Mouse (Mus musculus): ENCODE measurements around the gene Emx2. TPM values are rescaled to one million over a fixed set of nuclear protein-coding genes. Genes with fewer than 3 reads are reported as not detected.

Gene Emx2
- total RNA-seq, 2 experiments from 2014 or later = not detected

- no peak for ATAC-seq (replicated peaks; ENCODE audit: poor library complexity)
Observed at GRCm38 (mm10) chr19:59461481-59462421, 3.6 kb downstream of the Emx2 start.

DNA sequence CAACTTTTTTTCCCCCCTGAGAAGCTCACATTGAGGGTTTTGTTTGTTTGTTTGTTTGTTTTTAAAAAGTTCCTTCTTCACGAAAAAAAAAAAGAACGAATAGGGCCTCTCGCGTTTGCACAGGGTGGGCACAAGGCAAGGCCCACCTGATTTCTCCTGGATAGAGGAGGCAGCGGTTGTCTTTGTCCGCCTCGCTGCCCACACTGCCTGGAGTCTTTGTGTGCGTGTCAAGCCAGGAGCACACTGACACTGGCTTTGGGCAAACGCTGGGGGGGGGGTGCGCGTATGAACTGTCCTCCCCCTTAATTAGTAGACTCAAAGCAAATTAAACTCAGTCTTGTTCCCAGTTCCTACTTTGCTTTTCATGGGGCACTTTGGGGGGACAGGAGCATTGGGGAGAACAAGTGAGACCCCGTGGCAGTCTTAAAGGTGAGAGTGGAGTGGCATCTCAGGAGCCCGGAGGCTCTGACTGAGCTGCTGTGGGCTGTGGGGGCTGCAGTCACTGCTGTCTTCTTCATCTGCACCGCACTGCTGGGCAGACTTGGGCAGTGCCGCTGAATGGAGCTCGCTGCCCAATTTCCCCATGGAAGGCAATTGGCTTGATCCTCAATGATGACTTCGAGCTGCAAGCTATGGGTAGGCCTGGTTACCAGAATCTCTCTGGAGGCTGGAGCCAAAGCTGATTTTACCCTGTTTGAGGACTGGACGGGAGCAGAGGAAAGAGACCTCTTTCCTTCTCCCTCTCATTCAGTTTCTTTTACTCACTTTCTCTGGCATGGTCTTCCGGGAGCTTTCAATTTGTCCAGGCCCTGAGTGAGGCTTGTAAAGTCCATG, 4.5 kb downstream of the Emx2 start:
- no peak for ATAC-seq (replicated peaks; ENCODE audit: poor library complexity)

- ATAC-seq (replicated peaks; ENCODE audit: poor library complexity) = no peak
Observed at GRCm38 (mm10) chr19:59463842-59464443, 5.8 kb downstream of the Emx2 start.

DNA sequence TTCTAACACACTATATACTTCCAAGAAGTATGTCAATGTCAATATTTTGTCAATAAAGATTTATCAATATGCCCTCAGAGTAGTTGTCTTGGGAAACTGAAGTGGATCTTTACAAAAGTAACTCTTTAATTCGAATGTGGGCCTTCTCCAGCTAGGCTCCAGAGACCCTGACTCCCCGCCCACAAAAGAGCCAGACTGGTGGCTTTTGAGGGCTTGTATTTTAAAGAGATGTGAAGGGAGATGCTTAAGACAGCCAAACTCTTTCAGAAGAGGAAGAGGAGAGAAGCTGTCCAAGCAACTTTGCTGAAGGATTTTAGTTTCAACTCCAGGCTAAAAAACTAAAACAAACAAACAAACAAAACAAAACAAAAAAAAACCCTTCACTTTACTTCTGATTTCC, 7.1 kb downstream of the Emx2 start:
- no peak for ATAC-seq (replicated peaks; ENCODE audit: poor library complexity)

- no peak for ATAC-seq (replicated peaks; ENCODE audit: poor library complexity)
Observed at GRCm38 (mm10) chr19:59465751-59466410, 7.7 kb downstream of the Emx2 start.

GRCm38 (mm10) chr19:59466417-59466937, 8.3 kb downstream of the Emx2 start:
- ATAC-seq (replicated peaks; ENCODE audit: poor library complexity) = no peak

GRCm38 (mm10) chr19:59467016-59467412, 8.8 kb downstream of the Emx2 start:
- ATAC-seq (replicated peaks; ENCODE audit: poor library complexity) = peak; percentile 45

GRCm38 (mm10) chr19:59467413-59468064, 9.4 kb downstream of the Emx2 start:
- no peak for ATAC-seq (replicated peaks; ENCODE audit: poor library complexity)

DNA sequence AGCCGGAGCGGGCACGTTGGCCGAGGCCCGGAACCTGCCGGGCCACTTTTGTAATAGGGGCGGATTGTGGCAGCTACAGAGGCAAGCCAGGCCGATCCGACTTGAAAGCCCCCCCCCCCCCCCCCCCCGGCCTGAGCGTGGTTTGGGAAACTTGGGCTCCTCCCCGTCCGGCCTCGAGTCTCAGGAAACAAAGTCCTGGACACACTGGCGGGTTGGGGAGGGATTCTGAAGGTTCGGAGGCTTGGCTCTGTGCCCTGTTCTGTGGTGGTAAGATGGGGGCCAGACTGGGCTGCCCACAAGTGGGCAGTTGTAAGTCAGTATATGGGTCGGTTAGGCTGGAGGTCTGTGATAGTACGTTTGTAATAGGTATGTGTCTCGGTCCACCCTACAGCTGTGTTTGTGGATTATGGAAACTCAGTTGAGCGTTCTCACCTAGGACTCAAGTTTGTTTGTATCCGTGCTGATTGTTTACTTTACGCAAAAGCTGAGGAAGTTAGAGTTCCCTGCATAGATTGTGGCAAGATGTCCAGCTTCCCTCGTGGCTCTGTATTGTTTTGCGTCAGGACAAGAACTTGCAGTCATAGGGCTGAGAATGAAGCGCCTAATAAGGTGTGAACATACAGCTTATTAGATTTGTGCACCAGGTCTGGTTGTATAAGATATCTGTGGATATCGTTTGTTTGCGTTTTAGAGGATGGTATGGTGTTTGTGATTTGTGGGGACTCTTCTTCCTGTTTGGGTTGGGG, 10.1 kb downstream of the Emx2 start:
- ATAC-seq (replicated peaks; ENCODE audit: poor library complexity) = no peak

- ATAC-seq (replicated peaks; ENCODE audit: poor library complexity) = peak; percentile 26; the same call in 1 of the 2 replicates
Observed at GRCm38 (mm10) chr19:59469035-59469949, 11.1 kb downstream of the Emx2 start.

DNA sequence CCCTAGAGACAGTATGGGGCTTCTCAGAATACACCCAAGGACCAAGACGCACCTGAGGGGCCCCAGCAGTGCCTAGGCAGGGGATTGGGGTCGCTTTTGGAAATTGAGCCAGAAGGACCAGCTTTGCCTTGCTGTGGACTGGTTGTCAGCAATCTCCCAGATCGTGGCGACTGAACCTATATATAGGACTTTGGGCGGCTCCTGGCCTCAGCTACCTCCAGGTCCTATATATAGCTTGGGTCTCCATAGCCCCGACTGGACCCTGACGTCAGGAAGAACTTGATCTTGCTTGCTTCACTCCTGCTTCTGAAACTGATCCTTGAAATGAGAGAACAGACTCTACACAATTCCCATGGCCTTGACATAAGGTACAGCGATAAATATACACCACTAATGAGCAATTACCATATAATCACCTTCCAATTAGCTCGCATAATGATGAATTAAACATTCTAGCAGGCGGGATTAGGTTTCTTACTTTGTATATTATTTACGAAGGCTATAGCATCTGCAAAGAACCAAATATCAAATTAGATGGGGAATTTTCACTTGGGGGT, 12.0 kb downstream of the Emx2 start:
- no peak for ATAC-seq (replicated peaks; ENCODE audit: poor library complexity)

- no peak for ATAC-seq (replicated peaks; ENCODE audit: poor library complexity)
Observed at GRCm38 (mm10) chr19:59470913-59471312, 12.7 kb downstream of the Emx2 start.

DNA sequence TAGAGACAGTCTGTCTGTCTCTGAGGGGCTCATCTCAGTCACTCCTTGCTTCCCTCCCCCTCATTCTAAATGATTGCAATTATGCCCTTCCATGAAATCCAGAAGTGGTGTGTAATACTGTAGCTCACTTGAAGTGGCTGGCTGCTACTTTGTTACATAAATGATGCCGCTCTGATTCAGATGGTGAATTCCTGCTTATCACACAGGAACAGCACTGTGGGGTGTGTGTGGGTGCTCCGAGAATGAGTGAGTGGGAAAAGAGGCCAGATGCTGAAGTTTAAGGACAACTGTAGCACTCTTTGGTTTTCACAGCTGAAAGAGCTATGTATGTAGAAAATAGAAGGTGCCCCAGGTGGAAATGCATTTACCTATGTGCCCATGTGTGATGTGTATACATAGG, 14.7 kb downstream of the Emx2 start:
- ATAC-seq (replicated peaks; ENCODE audit: poor library complexity) = no peak

DNA sequence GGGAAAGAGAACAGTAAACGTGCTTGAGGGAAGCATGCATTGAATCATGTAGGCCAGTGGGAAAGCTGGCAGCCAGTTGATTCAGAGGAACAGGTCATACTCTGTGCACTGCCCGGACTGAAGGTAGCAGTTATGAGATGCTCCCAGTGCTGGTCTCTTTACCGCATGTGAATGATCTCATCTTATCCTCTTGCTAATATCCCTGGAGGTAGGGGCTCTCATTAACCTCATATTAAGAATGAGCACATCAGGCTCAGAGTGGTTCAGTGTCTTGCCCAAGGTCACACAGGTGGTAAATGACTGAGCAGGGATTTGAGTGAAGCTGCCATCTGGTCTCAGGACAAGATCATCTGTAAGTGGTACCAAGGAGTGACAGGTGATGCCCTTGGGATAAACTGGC, 21.7 kb downstream of the Emx2 start:
- ATAC-seq (replicated peaks; ENCODE audit: poor library complexity) = no peak

DNA sequence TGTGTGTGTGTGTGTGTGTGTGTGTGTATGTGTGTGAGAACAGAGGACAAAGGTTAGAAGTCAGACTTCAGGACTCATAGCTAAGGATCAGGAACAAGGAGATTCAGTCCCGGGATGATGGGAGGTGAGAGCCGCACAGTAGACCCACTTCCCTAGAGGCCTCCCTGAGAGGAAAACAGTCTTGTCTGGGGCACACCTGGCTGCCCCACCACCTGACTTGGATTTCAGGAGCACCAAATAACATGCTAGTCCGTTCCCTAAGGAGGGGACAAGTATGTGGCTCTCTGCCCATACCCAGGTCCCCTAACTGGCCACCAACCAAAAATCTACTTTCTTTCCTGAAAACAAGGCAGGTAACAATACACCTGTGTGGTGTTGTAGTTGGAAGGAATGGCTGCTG, 22.4 kb downstream of the Emx2 start:
- no peak for ATAC-seq (replicated peaks; ENCODE audit: poor library complexity)

- ATAC-seq (replicated peaks; ENCODE audit: poor library complexity) = no peak
Observed at GRCm38 (mm10) chr19:59492258-59492657, 34.1 kb downstream of the Emx2 start.

DNA sequence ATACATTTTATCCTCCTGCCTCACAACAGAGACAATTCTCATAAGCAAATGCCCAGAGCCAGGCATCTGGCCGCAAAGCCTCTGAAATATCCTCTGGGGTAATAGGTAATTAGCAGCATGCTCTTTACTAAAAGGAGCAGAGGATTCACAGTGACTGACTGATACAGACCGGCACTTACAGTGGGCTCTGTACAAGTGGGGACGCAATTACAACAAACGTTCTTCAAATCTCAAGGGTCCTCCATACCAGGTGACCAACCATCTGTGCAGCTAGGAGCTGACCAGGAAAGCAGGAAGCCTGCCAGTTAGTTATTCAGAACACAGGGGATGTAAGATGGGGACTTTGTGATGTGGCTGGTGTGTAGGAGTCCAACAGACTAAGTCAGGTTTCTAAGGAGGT, 38.7 kb downstream of the Emx2 start:
- no peak for ATAC-seq (replicated peaks; ENCODE audit: poor library complexity)

- ATAC-seq (replicated peaks; ENCODE audit: poor library complexity) = no peak
Observed at GRCm38 (mm10) chr19:59508896-59509295, 50.7 kb downstream of the Emx2 start.

Data from megakaryocyte progenitor cell, adult 5-6 weeks (primary cell).